Mouse (Mus musculus): ENCODE results near the gene Cntrob. TPM values are rescaled to one million over a fixed set of nuclear protein-coding genes. Genes with fewer than 3 reads are reported as not detected.
A peak's percentile ranks its signal among the peaks of the same experiment; 100 is the strongest.

Cntrob gene
- polyA plus RNA-seq, 1 experiment from 2014 or later: 24.5 TPM

DNA sequence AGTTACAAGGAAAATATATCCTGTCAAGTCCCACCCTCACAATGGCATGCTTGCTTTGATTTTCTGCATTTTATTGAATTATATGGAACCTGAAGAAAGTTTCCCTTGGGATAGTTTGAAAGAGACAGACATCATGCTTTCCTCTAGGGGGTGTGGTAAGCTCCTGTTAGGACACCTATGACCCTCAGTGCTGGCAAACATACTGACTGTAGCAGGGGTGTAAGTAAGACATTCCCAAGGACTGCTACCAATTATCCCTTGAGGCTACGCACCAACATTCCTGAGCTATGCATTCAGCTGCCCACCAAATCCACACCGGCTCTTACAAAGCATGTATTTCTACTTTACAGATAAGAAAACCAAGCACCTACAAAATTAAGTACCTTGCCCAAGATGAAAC, 38.9 kb upstream of the Cntrob start:
- peaks cover 29% of the 10 kb centered on the region for H3K36me3 ChIP-seq (ENCODE audit: control insufficient read depth, insufficient read depth, low read length)
- ATAC-seq (ENCODE audit: insufficient number of reproducible peaks, low FRiP score, low TSS enrichment, low read depth) (no peak), DNase-seq (ENCODE audit: low spot score) (no peak)
- no peaks in the 10 kb centered on the region for H3K27me3 ChIP-seq (ENCODE audit: control insufficient read depth, insufficient read depth, low read length)
- no peak overlapping the region for H3K27ac ChIP-seq (replicated peaks; ENCODE audit: low read depth, low read length)
- H3K9me3 ChIP-seq (ENCODE audit: control insufficient read depth, low read length): no peaks in the 10 kb centered on the region
- peaks cover 21% of the 10 kb centered on the region for H3K4me1 ChIP-seq (ENCODE audit: control insufficient read depth, insufficient read depth, low read length)
- H3K9ac ChIP-seq (ENCODE audit: low read length): no peak overlapping the region
- no peak overlapping the region for H3K4me3 ChIP-seq (ENCODE audit: low read depth, low read length)
- no peak overlapping the region for H3K4me2 ChIP-seq (ENCODE audit: low read depth, severe bottlenecking)
- 45% methylated on average over 2 of the region's 2 CpGs for WGBS

DNA sequence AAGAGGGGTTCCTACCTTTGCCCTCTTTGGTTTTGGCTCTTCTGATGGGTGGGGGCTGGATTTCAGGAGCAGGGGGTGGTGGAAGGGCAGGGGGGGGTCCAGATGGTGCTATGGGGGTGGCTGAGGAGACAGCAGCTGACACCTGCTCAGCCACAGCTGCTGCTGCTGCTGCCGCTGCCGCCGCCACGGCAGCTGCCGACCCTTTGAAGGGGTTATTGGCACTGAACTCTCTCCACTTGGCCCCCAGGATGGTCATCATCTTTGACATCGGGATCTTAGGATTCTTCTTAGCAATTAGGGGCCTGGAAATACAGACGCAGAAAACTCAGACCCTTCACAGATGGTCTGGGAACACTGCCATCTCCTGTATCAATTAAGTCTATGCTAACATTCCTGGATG, 38.4 kb upstream of the Cntrob start:
- ATAC-seq (ENCODE audit: insufficient number of reproducible peaks, low FRiP score, low TSS enrichment, low read depth) (no peak), DNase-seq (ENCODE audit: low spot score) (no peak)
- Histone ChIP-seq H3K9ac (ENCODE audit: low read length) (no peak overlapping the region), H3K27ac (replicated peaks; ENCODE audit: low read depth, low read length) (no peak overlapping the region), H3K4me2 (ENCODE audit: low read depth, severe bottlenecking) (no peak overlapping the region), H3K9me3 (ENCODE audit: control insufficient read depth, low read length) (no peaks in the 10 kb centered on the region), H3K4me3 (ENCODE audit: low read depth, low read length) (no peak overlapping the region), H3K36me3 (ENCODE audit: control insufficient read depth, insufficient read depth, low read length) (peaks cover 31% of the 10 kb centered on the region), H3K27me3 (ENCODE audit: control insufficient read depth, insufficient read depth, low read length) (no peaks in the 10 kb centered on the region), H3K4me1 (ENCODE audit: control insufficient read depth, insufficient read depth, low read length) (peaks cover 21% of the 10 kb centered on the region)
- 60% methylated on average over 7 of the region's 7 CpGs for WGBS

DNA sequence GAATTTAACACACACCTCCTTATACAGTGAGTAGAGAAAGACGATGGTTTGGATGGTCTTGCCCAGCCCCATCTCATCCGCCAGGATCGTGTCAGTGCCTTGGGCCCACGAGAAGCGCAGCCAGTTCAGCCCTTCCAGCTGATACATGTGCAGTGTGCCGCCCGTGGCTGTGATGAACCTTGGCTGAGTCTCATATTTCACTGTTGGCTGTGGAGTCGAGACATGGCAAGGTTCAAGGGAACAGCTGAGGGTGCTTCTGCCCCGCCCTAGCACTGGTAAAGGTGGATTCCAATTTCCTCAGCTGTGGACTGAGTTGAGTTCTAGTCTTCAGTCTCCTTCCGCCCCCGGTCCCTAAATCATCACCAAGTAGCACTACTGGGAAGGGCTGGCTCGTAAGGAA, 34.1 kb upstream of the Cntrob start:
- 91% methylated on average over 12 of the region's 12 CpGs for WGBS
- DNase-seq (ENCODE audit: low spot score): no peak
- no peaks in the 10 kb centered on the region for H3K4me1 ChIP-seq (ENCODE audit: control insufficient read depth, insufficient read depth, low read length)
- no peak overlapping the region for H3K9ac ChIP-seq (ENCODE audit: low read length)
- H3K4me3 ChIP-seq (ENCODE audit: low read depth, low read length): no peak overlapping the region
- H3K27ac ChIP-seq (replicated peaks; ENCODE audit: low read depth, low read length): no peak overlapping the region
- no peak overlapping the region for H3K4me2 ChIP-seq (ENCODE audit: low read depth, severe bottlenecking)
- peaks cover 39% of the 10 kb centered on the region for H3K36me3 ChIP-seq (ENCODE audit: control insufficient read depth, insufficient read depth, low read length)
- H3K9me3 ChIP-seq (ENCODE audit: control insufficient read depth, low read length): no peaks in the 10 kb centered on the region
- H3K27me3 ChIP-seq (ENCODE audit: control insufficient read depth, insufficient read depth, low read length): no peaks in the 10 kb centered on the region
- ATAC-seq (ENCODE audit: insufficient number of reproducible peaks, low FRiP score, low TSS enrichment, low read depth): no peak

DNA sequence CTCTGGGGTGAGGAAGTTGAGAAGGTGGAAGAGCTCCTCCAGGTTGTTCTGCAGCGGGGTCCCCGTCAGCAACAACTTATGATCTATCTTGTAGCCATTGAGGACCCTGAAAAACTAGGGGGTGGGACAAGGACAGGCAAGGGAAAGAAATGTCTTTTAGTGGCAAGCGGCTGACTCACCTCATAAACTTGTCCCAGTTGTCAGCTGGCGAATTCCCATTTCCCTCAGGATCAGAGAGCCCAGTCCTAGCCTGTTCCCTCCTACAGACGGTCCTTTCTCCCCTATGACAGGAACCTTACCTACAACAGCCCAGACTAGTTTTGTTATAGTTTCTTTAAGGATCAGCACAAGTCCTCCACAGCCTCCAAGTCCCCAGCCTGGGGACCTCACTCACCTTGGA, 33.0 kb upstream of the Cntrob start:
- H3K27me3 ChIP-seq (ENCODE audit: control insufficient read depth, insufficient read depth, low read length): no peaks in the 10 kb centered on the region
- no peak overlapping the region for H3K4me2 ChIP-seq (ENCODE audit: low read depth, severe bottlenecking)
- no peaks in the 10 kb centered on the region for H3K4me1 ChIP-seq (ENCODE audit: control insufficient read depth, insufficient read depth, low read length)
- no peak overlapping the region for H3K9ac ChIP-seq (ENCODE audit: low read length)
- H3K27ac ChIP-seq (replicated peaks; ENCODE audit: low read depth, low read length): no peak overlapping the region
- WGBS: 89% methylated on average over 5 of the region's 5 CpGs
- ATAC-seq (ENCODE audit: insufficient number of reproducible peaks, low FRiP score, low TSS enrichment, low read depth) (no peak), DNase-seq (ENCODE audit: low spot score) (no peak)
- no peak overlapping the region for H3K4me3 ChIP-seq (ENCODE audit: low read depth, low read length)
- H3K9me3 ChIP-seq (ENCODE audit: control insufficient read depth, low read length): no peaks in the 10 kb centered on the region
- peaks cover 45% of the 10 kb centered on the region for H3K36me3 ChIP-seq (ENCODE audit: control insufficient read depth, insufficient read depth, low read length)

DNA sequence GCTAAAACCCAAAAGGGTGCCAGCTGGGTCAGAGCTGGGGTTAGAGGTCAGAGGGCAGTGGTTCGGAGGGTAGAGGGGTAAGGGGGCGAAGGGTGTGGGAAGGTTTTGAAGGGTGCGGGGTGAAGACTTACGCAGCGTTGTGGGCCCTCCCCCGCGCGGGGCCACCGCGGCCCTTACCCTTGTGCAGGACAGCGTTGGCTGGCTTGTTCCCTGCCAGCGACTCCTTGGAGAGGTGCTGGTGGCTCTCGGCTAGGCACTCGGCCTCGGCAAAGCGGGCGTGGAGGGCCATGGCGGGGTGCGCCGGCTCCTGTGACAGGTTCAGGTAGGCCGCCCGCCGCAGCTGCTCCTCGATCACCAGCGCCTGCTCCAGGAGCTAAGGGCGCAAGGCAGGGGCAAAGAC, 22.9 kb upstream of the Cntrob start:
- Histone ChIP-seq H3K9ac (ENCODE audit: low read length) (no peak overlapping the region; the same call in 1 of the 2 replicates), H3K27me3 (ENCODE audit: control insufficient read depth, insufficient read depth, low read length) (no peaks in the 10 kb centered on the region), H3K36me3 (ENCODE audit: control insufficient read depth, insufficient read depth, low read length) (peaks cover 29% of the 10 kb centered on the region), H3K4me3 (ENCODE audit: low read depth, low read length) (no peak overlapping the region), H3K27ac (replicated peaks; ENCODE audit: low read depth, low read length) (no peak overlapping the region), H3K4me1 (ENCODE audit: control insufficient read depth, insufficient read depth, low read length) (no peaks in the 10 kb centered on the region), H3K4me2 (ENCODE audit: low read depth, severe bottlenecking) (no peak overlapping the region), H3K9me3 (ENCODE audit: control insufficient read depth, low read length) (no peaks in the 10 kb centered on the region)
- no peak for ATAC-seq (ENCODE audit: insufficient number of reproducible peaks, low FRiP score, low TSS enrichment, low read depth)
- 90% methylated on average over 23 of the region's 26 CpGs for WGBS
- DNase-seq (ENCODE audit: low spot score): no peak

DNA sequence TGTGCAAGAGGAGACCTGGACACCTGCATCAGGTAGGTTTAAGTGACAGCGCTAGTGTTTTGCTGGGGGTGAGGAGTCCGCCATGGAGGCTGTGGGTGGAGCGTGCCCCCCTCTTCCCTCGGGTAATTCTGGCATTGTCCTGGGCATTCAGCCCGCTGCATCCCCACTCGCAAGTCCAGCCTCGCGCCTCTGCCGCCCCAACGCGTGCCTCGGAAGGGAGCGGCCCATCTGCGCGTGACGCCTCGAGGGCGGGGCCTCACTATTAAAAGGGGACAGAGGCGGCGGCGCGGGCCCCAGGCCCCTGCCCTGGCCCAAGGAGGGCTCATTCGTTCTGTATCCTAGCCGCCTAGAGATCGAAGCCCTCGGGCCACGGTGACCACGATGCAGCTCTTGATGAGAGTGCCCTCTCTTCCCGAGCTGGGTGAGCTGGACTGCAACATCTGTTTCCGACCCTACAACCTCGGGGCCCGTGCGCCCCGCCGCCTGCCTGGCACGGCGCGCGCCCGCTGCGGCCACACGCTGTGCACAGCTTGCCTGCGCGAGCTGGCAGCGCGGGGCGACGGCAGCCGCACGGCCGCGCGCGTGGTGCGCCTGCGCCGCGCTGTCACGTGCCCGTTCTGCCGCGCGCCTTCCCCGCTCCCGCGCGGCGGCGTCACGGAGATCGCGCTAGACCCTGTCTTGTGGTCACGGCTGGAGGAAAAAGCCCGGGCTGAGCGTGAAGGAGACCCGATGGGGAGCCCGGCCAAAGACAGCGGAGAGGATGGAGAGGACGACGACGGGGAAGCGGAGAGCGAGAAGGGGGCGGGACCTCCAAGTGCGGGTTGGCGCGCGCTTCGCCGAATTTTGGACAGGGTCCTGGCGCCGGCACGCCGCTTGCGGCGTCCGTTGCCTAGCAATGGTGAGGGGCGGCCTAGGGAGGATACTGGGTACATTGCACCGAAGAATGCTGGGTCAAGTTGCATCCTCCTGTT, 16.9 kb upstream of the Cntrob start, which contains the start of gene Rnf227:
TSS of gene Rnf227 (plus strand) at position 301 of the 971 bp plus-strand sequence.
- Histone ChIP-seq H3K9ac (ENCODE audit: low read length) (peak within 1 kb of the TSS; percentile 78), H3K27me3 (ENCODE audit: control insufficient read depth, insufficient read depth, low read length) (no peaks in the 10 kb centered on the region), H3K36me3 (ENCODE audit: control insufficient read depth, insufficient read depth, low read length) (peaks cover 9% of the 10 kb centered on the region), H3K4me1 (ENCODE audit: control insufficient read depth, insufficient read depth, low read length) (peaks cover 7% of the 10 kb centered on the region), H3K4me2 (ENCODE audit: low read depth, severe bottlenecking) (peak within 1 kb of the TSS; percentile 84), H3K9me3 (ENCODE audit: control insufficient read depth, low read length) (no peaks in the 10 kb centered on the region), H3K27ac (replicated peaks; ENCODE audit: low read depth, low read length) (peak within 1 kb of the TSS; percentile 58; the same call in 1 of the 2 replicates), H3K4me3 (ENCODE audit: low read depth, low read length) (peak within 1 kb of the TSS; percentile 51)
- ATAC-seq (ENCODE audit: insufficient number of reproducible peaks, low FRiP score, low TSS enrichment, low read depth) (peak; percentile 83), DNase-seq (ENCODE audit: low spot score) (peak; percentile 85)
- WGBS: 2% methylated on average over 99 of the region's 99 CpGs

DNA sequence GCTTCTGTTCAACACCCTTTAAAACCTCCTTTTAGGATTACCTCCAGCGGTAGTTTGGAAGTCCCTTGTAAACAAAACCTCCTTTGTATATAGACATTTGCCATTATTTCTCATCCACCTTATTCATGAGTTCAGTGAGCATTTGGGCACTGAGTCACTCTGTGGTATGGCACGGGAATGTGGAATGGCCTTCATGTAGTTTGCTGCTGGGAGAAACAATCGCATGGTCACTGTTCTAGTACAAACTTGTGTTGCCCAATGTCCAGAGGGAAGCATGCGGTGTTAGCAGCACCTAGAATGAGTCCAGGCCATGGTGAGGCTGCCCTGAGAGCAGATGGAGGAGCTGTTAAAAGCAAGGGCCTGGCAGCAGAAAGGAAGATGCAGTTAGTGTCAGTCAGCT, 11.2 kb upstream of the Cntrob start:
- 68% methylated on average over 4 of the region's 4 CpGs for WGBS
- no peak for DNase-seq (ENCODE audit: low spot score)
- Histone ChIP-seq H3K4me2 (ENCODE audit: low read depth, severe bottlenecking) (no peak overlapping the region), H3K9ac (ENCODE audit: low read length) (no peak overlapping the region), H3K27ac (replicated peaks; ENCODE audit: low read depth, low read length) (no peak overlapping the region), H3K4me1 (ENCODE audit: control insufficient read depth, insufficient read depth, low read length) (peaks cover 5% of the 10 kb centered on the region; the same call in 1 of the 2 replicates), H3K36me3 (ENCODE audit: control insufficient read depth, insufficient read depth, low read length) (no peaks in the 10 kb centered on the region), H3K9me3 (ENCODE audit: control insufficient read depth, low read length) (no peaks in the 10 kb centered on the region), H3K4me3 (ENCODE audit: low read depth, low read length) (no peak overlapping the region), H3K27me3 (ENCODE audit: control insufficient read depth, insufficient read depth, low read length) (no peaks in the 10 kb centered on the region)
- ATAC-seq (ENCODE audit: insufficient number of reproducible peaks, low FRiP score, low TSS enrichment, low read depth): no peak

DNA sequence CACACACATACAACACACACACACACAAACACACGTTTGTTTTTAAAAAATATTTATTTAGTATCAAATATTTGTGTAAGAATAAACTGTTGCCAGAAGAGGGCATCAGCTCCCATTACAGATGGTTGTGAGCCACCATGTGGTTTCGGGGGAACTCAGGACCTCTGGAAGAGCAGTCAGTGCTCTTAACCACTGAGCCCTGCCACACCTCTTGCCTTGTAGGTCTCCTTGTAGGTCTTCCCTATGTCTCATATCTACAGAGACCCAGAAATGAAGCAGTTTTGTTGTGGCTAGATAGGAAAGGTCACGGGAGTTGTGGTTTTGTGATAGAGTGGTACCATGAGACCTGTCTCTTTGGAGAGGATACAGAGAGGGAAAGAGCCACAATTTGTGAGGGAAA, 10.3 kb upstream of the Cntrob start:
- no peaks in the 10 kb centered on the region for H3K36me3 ChIP-seq (ENCODE audit: control insufficient read depth, insufficient read depth, low read length)
- H3K9me3 ChIP-seq (ENCODE audit: control insufficient read depth, low read length): no peaks in the 10 kb centered on the region
- WGBS: 63% methylated on average over 3 of the region's 3 CpGs
- H3K27me3 ChIP-seq (ENCODE audit: control insufficient read depth, insufficient read depth, low read length): no peaks in the 10 kb centered on the region; the same call in 1 of the 2 replicates
- ATAC-seq (ENCODE audit: insufficient number of reproducible peaks, low FRiP score, low TSS enrichment, low read depth) (no peak), DNase-seq (ENCODE audit: low spot score) (no peak)
- no peak overlapping the region for H3K4me2 ChIP-seq (ENCODE audit: low read depth, severe bottlenecking)
- no peak overlapping the region for H3K4me3 ChIP-seq (ENCODE audit: low read depth, low read length)
- 0 out of 2 replicates have a peak overlapping the region, but pooled peaks have one; percentile 16 for H3K27ac ChIP-seq (replicated peaks; ENCODE audit: low read depth, low read length)
- H3K9ac ChIP-seq (ENCODE audit: low read length): no peak overlapping the region
- H3K4me1 ChIP-seq (ENCODE audit: control insufficient read depth, insufficient read depth, low read length): peaks cover 5% of the 10 kb centered on the region; the same call in 1 of the 2 replicates

Measured in limb, embryonic 11.5 days (tissue).